Mouse (Mus musculus): ENCODE data around the gene Mertk.
"Not testable (repeated sequence)": the region's sequence is repeated elsewhere in the genome, so short reads cannot be mapped to it uniquely, and the experiment has no call there.

Mertk gene

DNA sequence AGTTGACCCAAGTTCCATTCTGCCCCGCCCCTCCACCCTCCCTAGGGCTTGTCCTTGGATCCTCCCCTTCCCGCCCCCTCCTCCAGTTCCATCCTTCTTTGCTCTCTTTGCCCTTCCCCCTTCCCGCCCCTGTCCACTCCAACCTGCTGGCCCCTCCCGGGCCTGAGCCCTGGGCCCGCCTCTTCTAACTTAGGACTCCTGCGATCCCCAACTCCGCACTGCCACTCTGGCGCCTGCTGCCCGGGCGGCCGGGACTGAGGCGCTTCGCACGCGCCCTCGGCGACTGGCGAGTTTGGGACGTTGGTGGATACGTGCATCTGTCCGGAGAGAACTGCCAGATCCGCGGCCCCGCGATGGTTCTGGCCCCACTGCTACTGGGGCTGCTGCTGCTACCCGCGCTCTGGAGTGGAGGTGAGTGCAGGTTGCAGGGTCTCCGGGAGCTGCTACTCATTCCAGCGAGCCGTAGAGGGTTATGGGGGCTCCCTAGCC lies at the start of gene Mertk:
Mertk (plus strand) TSS at position 264 of the 489 bp plus-strand sequence.
- peak; percentile 96 to 97 for DNase-seq

DNA sequence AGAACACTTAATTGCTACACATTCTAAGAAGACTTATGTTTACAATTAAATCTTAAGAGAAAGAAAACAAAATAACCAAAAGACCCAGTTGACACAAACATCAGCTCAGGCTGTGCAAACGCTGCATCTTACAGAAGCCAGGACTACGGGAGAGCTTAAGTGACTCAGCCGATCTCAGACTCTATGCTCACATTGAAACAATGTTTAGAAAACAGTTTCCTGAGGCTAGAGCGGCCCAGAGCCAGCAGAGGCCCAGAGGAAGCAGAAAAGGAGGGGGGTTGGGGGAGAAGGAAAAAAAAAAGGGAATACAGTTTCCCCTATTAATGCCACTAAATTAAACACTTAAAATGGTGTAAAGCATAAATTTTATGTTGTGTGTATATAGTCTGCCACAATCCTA lies 18.1 kb upstream of the Mertk start:
- no peak for DNase-seq

DNA sequence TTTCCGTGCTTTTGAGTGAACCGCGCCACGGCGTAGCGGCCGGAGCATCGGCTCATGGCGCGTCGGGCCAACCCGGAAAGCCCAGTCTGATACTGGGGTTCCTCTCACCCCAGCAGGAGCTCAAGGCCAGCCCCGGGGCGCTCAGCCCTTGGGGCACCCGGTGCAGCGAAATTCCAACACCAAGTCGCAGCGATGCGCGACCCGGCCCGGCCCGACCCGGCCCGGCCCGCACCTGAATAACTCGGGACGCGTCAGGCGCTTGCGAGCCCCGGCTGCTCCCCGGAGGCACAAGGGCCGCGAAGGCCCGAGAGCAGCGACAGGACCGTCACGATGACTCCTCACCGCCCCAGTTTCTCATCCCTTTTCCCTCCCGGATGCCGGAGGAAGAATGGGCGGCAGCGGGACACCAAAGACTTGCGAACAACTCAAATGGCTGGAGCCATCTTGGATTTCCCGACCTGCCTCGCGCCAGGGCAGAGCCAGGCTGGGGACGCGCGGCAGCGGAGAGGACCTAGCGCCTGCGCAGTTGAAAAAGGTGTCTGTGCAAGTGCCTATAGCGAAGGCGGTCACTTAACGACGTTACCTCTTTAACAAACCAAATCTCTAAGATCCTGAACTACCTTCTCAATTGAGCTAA lies 11.7 kb upstream of the Mertk start, which contains the start of gene Anapc1:
Anapc1 (minus strand) TSS at position 471 of the 637 bp plus-strand sequence.
- DNase-seq: peak; percentile 87 to 88

DNA sequence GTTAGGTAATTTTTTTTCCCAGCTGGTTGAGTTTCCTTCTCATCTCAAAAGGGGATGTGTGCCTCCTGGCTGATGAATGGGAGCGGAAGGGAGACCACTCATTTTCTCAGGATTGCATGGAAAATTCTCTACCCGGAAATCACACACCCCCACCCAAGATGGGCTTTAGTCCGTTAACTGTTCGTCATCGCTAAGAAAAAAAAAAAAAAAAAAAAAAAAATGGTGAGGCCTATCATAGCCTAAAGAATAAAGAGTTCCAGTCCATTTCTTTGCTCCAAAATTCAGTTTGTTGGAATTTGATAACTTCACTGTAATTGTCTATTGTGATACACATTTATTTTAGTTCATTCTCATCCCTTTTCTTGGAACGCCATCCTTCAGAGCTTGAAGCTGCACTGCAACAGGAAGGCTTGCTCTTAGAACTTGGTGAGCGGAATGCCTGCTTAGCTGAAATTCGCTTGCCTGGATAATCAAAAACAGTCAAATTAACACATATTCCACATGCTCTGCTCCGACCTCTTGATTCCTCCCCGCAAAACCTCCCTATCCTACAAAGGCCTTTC lies 11.1 kb upstream of the Mertk start:
- DNase-seq: no peak

GRCm38 (mm10) chr2:128692336-128692735 lies 6.4 kb upstream of the Mertk start:
- no peak for DNase-seq

DNA sequence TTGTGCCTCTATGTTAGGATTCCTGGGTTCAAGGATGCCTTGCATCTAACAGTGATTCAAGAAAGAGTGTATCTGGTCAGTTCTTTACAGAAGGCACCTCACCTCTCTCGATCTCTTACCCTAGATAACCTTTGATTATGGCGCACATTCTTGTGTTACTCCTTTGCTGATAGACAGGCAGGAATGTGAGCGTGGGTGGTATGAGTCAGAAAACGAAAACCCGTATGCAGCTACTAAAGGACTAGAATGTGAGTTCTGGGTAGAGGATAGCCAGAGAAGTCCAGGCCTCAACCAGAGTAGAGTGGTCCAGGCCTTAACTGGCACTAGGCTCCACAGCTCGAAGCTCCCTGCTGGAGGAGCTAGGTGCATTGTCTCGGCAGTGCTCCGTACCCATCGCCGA lies 6.0 kb upstream of the Mertk start:
- no peak for DNase-seq

GRCm38 (mm10) chr2:128693236-128693635 lies 5.5 kb upstream of the Mertk start:
- no peak for DNase-seq

GRCm38 (mm10) chr2:128693828-128694227 lies 4.9 kb upstream of the Mertk start:
- not testable (repeated sequence) for DNase-seq

GRCm38 (mm10) chr2:128694548-128694947 lies 4.2 kb upstream of the Mertk start:
- no peak for DNase-seq

DNA sequence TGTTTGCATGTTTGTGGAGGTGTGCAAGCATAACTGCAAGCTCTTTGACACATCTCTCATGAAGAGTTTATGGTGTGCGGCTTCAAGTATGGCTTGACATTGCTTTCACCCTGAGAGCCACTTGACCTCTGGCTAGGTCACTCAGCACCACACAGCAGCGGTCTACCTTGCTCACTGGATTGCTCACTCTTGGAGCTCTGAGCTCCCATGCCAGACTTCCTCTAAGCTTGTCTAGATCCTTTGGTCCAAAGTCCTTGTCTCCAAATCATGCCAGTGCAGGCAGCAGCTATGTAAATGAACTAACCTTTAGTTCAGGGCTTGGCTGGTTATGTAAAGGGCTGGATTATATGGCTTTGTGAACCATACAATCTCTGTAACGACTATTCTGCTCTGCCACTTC lies 2.3 kb upstream of the Mertk start:
- DNase-seq: peak; percentile 61 to 86

GRCm38 (mm10) chr2:128697047-128697446 lies 1.7 kb upstream of the Mertk start:
- DNase-seq: no peak

DNA sequence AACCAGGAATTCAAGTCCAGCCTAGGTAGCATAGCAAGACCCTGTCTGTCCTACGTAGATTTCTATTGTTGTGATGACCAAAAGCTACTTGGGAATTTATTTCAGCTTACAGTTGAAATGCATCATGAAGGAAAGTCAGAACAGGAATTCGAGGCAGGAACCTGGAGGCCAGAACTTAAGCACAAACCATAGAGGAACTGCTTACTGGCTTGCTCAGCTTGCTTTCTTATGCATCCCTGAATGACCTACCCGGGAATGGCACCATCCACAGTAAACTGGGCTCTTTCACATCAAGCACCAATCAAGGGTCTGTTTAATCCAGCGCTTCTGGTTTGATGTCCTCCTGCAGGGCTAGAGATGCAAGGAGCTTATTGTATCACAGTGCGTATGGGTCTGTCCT lies 1.2 kb upstream of the Mertk start:
- no peak for DNase-seq

GRCm38 (mm10) chr2:128698140-128698692 lies 540 bp upstream of the Mertk start:
- DNase-seq: peak; percentile 89 to 90

GRCm38 (mm10) chr2:128699201-128699885 lies 587 bp downstream of the Mertk start:
- peak; percentile 81 to 84 for DNase-seq

DNA sequence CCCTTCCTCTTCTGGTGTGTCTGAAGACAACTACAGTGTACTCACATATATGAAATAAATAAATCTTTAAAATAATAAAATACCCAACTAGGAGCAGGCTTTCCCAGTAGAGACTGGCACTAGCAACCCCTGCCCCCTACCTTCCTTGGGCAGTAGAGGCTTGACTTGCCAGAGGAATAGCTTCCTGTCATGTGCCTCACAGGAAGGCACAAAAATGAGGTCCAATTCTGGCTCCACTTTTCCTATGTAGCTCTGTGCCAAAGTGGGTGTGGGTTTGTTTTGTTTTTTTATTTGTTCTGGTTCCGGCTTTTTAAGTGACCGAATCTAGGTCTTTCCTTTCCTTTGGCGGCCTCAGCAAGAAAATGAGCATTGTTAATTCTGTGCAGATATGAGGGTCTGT lies 5.7 kb downstream of the Mertk start:
- peak; percentile 51 to 57 for DNase-seq

DNA sequence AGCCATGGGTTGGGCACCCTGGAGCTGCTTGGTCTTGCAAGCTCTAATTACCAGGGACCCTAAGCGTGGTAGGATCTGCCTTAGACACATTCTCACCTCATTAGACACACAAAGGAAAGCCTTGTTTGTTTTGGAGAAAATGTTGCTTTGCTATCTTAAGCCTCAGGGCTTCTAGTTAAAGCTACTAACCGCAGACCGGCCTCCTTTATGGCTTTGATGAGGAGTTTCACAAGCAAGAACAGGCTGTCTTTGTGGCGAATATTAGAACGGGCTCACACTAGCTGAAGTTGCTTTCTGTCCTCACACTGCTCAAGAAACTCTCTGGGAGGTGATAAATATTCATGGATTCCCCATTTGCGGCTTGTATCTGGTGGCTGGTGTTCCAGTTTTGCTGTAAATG lies 10.5 kb downstream of the Mertk start:
- DNase-seq: no peak

DNA sequence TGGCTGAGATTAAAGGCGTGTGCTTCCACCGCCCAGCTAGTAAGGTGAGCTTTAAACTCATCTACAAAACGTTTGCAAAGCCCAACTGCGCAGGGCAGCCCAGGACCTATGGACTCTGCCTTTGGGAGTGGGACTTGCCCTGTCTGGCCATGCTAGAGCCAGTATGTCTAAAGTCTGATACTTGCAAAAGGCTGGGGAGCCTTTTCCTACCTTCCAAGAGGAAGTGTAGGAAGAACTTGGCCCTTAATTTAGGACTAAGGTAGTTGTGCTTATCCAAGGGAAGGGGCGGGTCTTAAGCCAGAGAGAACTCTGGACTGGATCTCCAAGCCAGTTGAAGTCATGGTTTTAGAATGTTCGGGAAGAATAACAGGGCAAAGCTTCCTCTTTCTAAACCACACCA lies 11.9 kb downstream of the Mertk start:
- DNase-seq: peak; percentile 51 to 66

DNA sequence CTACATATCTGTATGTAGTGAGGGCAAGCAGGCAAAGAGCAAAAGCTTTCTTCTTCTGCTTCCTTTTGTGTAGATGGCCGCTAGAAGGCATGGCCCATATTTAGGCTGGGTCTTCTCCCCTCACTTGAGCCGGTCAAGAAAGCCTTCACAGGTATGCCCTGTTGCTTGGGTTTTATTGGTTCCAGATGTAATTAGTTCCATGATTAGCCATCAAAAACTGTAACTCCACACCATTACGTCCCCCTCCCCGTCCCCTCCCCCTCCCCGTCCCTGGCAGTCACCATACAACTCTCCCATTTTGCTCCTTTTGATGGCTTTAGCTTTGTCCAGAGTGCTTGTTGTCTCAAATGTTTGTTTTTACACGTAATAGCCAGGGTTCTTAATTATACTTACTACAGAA lies 14.2 kb downstream of the Mertk start:
- DNase-seq: no peak

- DNase-seq: peak; percentile 68 to 79
These were observed 14.8 kb downstream of the Mertk start for GRCm38 (mm10) chr2:128713548-128714003.

- peak; percentile 60 to 76 for DNase-seq
These were observed 16.0 kb downstream of the Mertk start for GRCm38 (mm10) chr2:128714724-128715241.

DNA sequence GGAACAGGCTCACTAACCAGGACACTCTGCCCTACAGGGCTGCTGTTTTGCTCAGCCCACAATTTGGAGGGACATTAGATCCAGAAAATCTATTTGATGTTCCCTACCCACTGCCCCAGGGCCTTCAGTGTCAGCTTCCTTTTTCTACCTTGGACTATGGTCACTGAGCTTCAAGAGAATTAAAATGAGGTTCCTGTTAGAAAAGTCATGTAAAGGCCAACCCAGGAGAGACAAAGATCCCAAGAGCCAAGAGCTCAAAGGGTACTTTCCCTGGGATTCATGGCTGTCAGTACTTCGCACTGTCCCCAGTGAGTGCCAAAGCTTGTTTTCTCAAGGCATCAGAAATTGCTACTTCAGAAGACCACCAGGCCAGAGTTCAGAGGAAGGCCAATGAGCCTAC lies 17.2 kb downstream of the Mertk start:
- peak; percentile 34 to 75 for DNase-seq

- no peak for DNase-seq
These were observed 20.6 kb downstream of the Mertk start for GRCm38 (mm10) chr2:128719380-128719779.

GRCm38 (mm10) chr2:128722106-128722710 lies 23.5 kb downstream of the Mertk start:
- no peak for DNase-seq
